Mouse (Mus musculus): ENCODE measurements around the gene Shf. TPM values are rescaled to one million over a fixed set of nuclear protein-coding genes. Genes with fewer than 3 reads are reported as not detected.
"Not testable (repeated sequence)": the region's sequence is repeated elsewhere in the genome, so short reads cannot be mapped to it uniquely, and the experiment has no call there.

Gene Shf
- polyA plus RNA-seq (2015; fragmentation: Nextera tagmentation; extraction: Ambion mirVana): 1.2 and 1.3 TPM in 2 replicates

- Histone ChIP-seq H3K27me3 (ENCODE audit: insufficient read depth, low read length) (no peaks in the 10 kb centered on the region), H3K4me1 (ENCODE audit: insufficient read depth) (peaks cover 25% of the 10 kb centered on the region), H3K9ac (replicated peaks) (peak within 1 kb of the TSS; percentile 80), H3K4me3 (ENCODE audit: low read depth, low read length) (peak within 1 kb of the TSS; percentile 80), H3K9me3 (ENCODE audit: low read length) (no peaks in the 10 kb centered on the region), H3K4me2 (ENCODE audit: low read depth, low read length) (peak within 1 kb of the TSS; percentile 99), H3K36me3 (replicated peaks; ENCODE audit: insufficient read depth, low read length) (no peaks in the 10 kb centered on the region), H3K27ac (ENCODE audit: low read depth) (peak within 1 kb of the TSS; percentile 60)
- TF ChIP-seq EP300 (IDR thresholded peaks at IDR 0.05; ENCODE audit: low read depth): no peak
- no peak for TF ChIP-seq CTCF (IDR thresholded peaks at IDR 0.05; ENCODE audit: low read depth)
- WGBS (ENCODE audit: insufficient replicate concordance): 2% methylated on average over 23 of the region's 54 CpGs
- ATAC-seq (peak; percentile 95), DNase-seq (peak; percentile 97)
Observed at GRCm38 (mm10) chr2:122368995-122369739, at the start of gene Shf. Gene Shf, minus strand, starts transcription at chr2:122369162.

- Histone ChIP-seq H3K9me3 (ENCODE audit: low read length) (no peaks in the 10 kb centered on the region), H3K27ac (ENCODE audit: low read depth) (no peak overlapping the region; the same call in 1 of the 2 replicates), H3K9ac (replicated peaks) (no peak overlapping the region), H3K4me1 (ENCODE audit: insufficient read depth) (no peaks in the 10 kb centered on the region), H3K36me3 (replicated peaks; ENCODE audit: insufficient read depth, low read length) (no peaks in the 10 kb centered on the region), H3K27me3 (ENCODE audit: insufficient read depth, low read length) (no peaks in the 10 kb centered on the region), H3K4me3 (ENCODE audit: low read depth, low read length) (no peak overlapping the region), H3K4me2 (ENCODE audit: low read depth, low read length) (no peak overlapping the region)
- 59% methylated on average over 7 of the region's 7 CpGs for WGBS (ENCODE audit: insufficient replicate concordance)
- ATAC-seq: no peak
- DNase-seq: no peak
- TF ChIP-seq EP300 (IDR thresholded peaks at IDR 0.05; ENCODE audit: low read depth) (no peak), CTCF (IDR thresholded peaks at IDR 0.05; ENCODE audit: low read depth) (no peak)
Observed at GRCm38 (mm10) chr2:122408928-122409327, 40.0 kb upstream of the Shf start.

GRCm38 (mm10) chr2:122407607-122408006 is 38.6 kb upstream of the Shf start:
- no peaks in the 10 kb centered on the region for H3K27me3 ChIP-seq (ENCODE audit: insufficient read depth, low read length)
- H3K9ac ChIP-seq (replicated peaks): no peak overlapping the region
- no peak overlapping the region for H3K4me3 ChIP-seq (ENCODE audit: low read depth, low read length)
- no peaks in the 10 kb centered on the region for H3K36me3 ChIP-seq (replicated peaks; ENCODE audit: insufficient read depth, low read length)
- 62% methylated on average over 2 of the region's 2 CpGs for WGBS (ENCODE audit: insufficient replicate concordance)
- DNase-seq: no peak
- H3K27ac ChIP-seq (ENCODE audit: low read depth): no peak overlapping the region
- no peaks in the 10 kb centered on the region for H3K4me1 ChIP-seq (ENCODE audit: insufficient read depth)
- TF ChIP-seq CTCF (IDR thresholded peaks at IDR 0.05; ENCODE audit: low read depth) (no peak), EP300 (IDR thresholded peaks at IDR 0.05; ENCODE audit: low read depth) (no peak)
- no peak for ATAC-seq
- H3K9me3 ChIP-seq (ENCODE audit: low read length): no peaks in the 10 kb centered on the region
- no peak overlapping the region for H3K4me2 ChIP-seq (ENCODE audit: low read depth, low read length)

- H3K27ac ChIP-seq (ENCODE audit: low read depth): no peak overlapping the region
- no peak overlapping the region for H3K4me3 ChIP-seq (ENCODE audit: low read depth, low read length)
- DNase-seq (no peak), ATAC-seq (no peak)
- no peak for TF ChIP-seq EP300 (IDR thresholded peaks at IDR 0.05; ENCODE audit: low read depth)
- no peak for TF ChIP-seq CTCF (IDR thresholded peaks at IDR 0.05; ENCODE audit: low read depth)
- H3K9me3 ChIP-seq (ENCODE audit: low read length): no peaks in the 10 kb centered on the region
- H3K27me3 ChIP-seq (ENCODE audit: insufficient read depth, low read length): no peaks in the 10 kb centered on the region
- no peaks in the 10 kb centered on the region for H3K36me3 ChIP-seq (replicated peaks; ENCODE audit: insufficient read depth, low read length)
- no peaks in the 10 kb centered on the region for H3K4me1 ChIP-seq (ENCODE audit: insufficient read depth)
- H3K9ac ChIP-seq (replicated peaks): no peak overlapping the region
- WGBS (ENCODE audit: insufficient replicate concordance): 70% methylated on average over 1 of the region's 1 CpGs
- H3K4me2 ChIP-seq (ENCODE audit: low read depth, low read length): no peak overlapping the region
Observed at GRCm38 (mm10) chr2:122396150-122396549, 27.2 kb upstream of the Shf start.

GRCm38 (mm10) chr2:122387135-122387534 is 18.2 kb upstream of the Shf start:
- H3K36me3 ChIP-seq (replicated peaks; ENCODE audit: insufficient read depth, low read length); H3K4me2 ChIP-seq (ENCODE audit: low read depth, low read length); H3K9ac ChIP-seq (replicated peaks); H3K9me3 ChIP-seq (ENCODE audit: low read length); DNase-seq; H3K27me3 ChIP-seq (ENCODE audit: insufficient read depth, low read length); H3K4me3 ChIP-seq (ENCODE audit: low read depth, low read length); H3K4me1 ChIP-seq (ENCODE audit: insufficient read depth); ATAC-seq; H3K27ac ChIP-seq (ENCODE audit: low read depth): not testable (repeated sequence)
- 85% methylated on average over 3 of the region's 3 CpGs for WGBS (ENCODE audit: insufficient replicate concordance)

- Histone ChIP-seq H3K27ac (ENCODE audit: low read depth) (no peak overlapping the region), H3K9ac (replicated peaks) (no peak overlapping the region), H3K4me2 (ENCODE audit: low read depth, low read length) (no peak overlapping the region), H3K9me3 (ENCODE audit: low read length) (no peaks in the 10 kb centered on the region), H3K27me3 (ENCODE audit: insufficient read depth, low read length) (no peaks in the 10 kb centered on the region), H3K4me3 (ENCODE audit: low read depth, low read length) (no peak overlapping the region), H3K4me1 (ENCODE audit: insufficient read depth) (peaks cover 6% of the 10 kb centered on the region), H3K36me3 (replicated peaks; ENCODE audit: insufficient read depth, low read length) (no peaks in the 10 kb centered on the region)
- TF ChIP-seq EP300 (IDR thresholded peaks at IDR 0.05; ENCODE audit: low read depth) (no peak), CTCF (IDR thresholded peaks at IDR 0.05; ENCODE audit: low read depth) (peak; percentile 56)
- ATAC-seq: no peak
- 40% methylated on average over 3 of the region's 3 CpGs for WGBS (ENCODE audit: insufficient replicate concordance)
- no peak for DNase-seq
Observed at GRCm38 (mm10) chr2:122385095-122385494, 16.1 kb upstream of the Shf start.
